Mouse (Mus musculus): ENCODE results near the gene Cldn15. TPM values are rescaled to one million over a fixed set of nuclear protein-coding genes. Genes with fewer than 3 reads are reported as not detected.

The Cldn15 gene
- 0.52 and 0.92 TPM in 2 replicates for polyA plus RNA-seq (2012; rRNA removed)

DNA sequence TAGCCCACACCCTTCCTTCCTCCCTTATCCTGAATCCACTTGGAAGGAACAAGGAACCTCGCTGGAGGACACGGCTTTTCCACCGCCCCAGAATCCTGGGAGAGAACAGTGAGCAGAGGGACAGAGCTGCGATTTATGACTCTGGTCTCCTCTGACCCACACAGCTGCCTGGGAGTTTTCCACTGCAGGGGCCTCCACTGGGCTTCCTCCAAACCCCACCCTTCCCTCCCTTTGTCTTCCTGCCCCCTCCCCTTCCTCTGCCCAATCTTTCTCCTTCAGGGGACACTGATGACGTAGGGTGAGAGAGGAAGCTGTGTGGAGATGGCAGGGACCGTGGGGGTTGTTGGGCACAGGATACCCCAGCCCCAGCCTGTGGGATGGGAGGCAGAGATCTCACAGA, at the start of gene Cldn15:
Cldn15 (plus strand) TSS at position 286 of the 400 bp plus-strand sequence.

DNA sequence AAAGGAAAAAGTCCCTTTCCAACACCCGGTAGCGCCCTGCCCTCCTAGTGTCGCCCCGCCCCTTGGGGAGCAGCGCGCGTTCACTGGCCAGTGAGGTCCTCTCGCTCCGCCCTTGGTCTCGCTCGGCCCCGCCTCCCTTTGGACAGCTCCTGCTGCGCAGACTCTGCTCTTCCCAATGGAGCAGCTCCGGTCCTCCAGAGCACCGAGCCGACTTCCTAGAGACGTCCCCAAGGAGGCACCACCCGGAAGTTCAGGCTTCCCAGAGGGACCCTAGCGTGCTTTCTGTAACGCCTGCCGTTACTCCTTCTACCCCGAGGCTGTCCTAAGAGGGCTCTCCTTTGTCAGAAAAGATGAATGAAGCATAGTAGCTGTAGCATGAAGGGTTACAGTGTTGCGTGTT, 13.4 kb upstream of the Cldn15 start, which contains the start of gene Fis1:
Fis1 (plus strand) TSS at position 261 of the 400 bp plus-strand sequence.

DNA sequence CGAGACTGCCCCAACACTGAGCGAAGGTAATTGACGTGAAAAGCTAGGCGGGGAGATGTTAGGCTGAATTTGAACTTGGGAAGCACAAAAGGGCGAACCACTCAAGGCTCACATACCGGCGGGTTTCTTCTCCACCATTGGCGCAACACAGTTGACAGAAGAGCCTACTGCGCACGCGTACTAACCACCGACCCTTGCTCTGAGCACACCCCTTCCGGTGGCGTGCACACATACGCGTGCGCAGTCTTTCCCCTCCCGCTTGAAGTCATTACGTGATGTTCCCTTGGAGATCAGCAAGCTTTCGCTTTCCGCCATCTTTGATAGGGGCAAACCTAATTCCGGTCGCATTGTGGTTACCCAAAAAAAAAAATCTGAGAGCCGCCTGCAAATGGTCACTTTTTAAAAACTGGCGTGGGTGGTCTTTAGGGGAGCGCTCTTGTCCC, 20.3 kb downstream of the Cldn15 start, which contains the start of gene Plod3:
Plod3 (plus strand) TSS at position 325 of the 443 bp plus-strand sequence.

DNA sequence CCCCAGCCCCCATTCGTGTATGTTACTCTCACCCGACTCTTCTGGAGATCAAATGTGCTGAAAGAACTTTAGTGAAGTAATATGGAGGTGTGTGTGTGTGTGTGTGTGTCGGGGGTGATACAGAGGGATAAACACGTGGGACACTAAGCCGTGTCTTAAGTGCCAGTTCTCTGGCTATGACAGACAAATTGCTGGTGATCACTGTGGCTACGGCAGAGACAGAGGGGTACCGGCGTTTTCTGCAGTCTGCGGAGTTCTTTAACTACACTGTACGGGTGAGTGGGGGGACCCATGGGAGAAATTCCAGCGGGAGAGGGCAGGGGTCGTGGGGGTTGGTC, 21.5 kb downstream of the Cldn15 start, which contains the start of gene Znhit1:
Znhit1 (minus strand) TSS at position 88 of the 338 bp plus-strand sequence.

Other genes with a start within 250 kb of the Cldn15 start
- gene Col26a1, start 83.4 kb upstream of the Cldn15 start, polyA plus RNA-seq (2012; rRNA removed): 73.8 and 135 TPM in 2 replicates
- 49.8 and 57.5 TPM in 2 replicates for gene Ift22, start 58.5 kb upstream of the Cldn15 start, polyA plus RNA-seq (2012; rRNA removed)
- 282 and 315 TPM in 2 replicates for gene Fis1, start 13.3 kb upstream of the Cldn15 start, polyA plus RNA-seq (2012; rRNA removed)
- gene Plod3, start 20.4 kb downstream of the Cldn15 start, polyA plus RNA-seq (2012; rRNA removed): 63.1 and 65.2 TPM in 2 replicates
- gene Znhit1, start 21.4 kb downstream of the Cldn15 start, polyA plus RNA-seq (2012; rRNA removed): 68.7 and 98.2 TPM in 2 replicates
- 0.83 and 1.0 TPM in 2 replicates for gene Vgf, start 59.8 kb downstream of the Cldn15 start, polyA plus RNA-seq (2012; rRNA removed)
- gene Ap1s1, start 79.5 kb downstream of the Cldn15 start, polyA plus RNA-seq (2012; rRNA removed): 106 and 146 TPM in 2 replicates
- 0.54 and 1.7 TPM in 2 replicates for gene Serpine1, start 105.7 kb downstream of the Cldn15 start, polyA plus RNA-seq (2012; rRNA removed)
- gene Trim56, start 149.6 kb downstream of the Cldn15 start, polyA plus RNA-seq (2012; rRNA removed): 3.0 and 3.7 TPM in 2 replicates
- 0.05 TPM in 1 of 2 replicates, not detected in the other for gene Muc3, start 182.7 kb downstream of the Cldn15 start, polyA plus RNA-seq (2012; rRNA removed)
- gene Muc3a, start 245.8 kb downstream of the Cldn15 start, polyA plus RNA-seq (2012; rRNA removed): 0.10 and 0.31 TPM in 2 replicates